Mouse (Mus musculus): Measurements from ENCODE around the gene Cntd1. TPM values are rescaled to one million over a fixed set of nuclear protein-coding genes. Genes with fewer than 3 reads are reported as not detected.
"Not testable (repeated sequence)": the region's sequence is repeated elsewhere in the genome, so short reads cannot be mapped to it uniquely, and the experiment has no call there.

Gene Cntd1
- total RNA-seq, 1 experiment from 2014 or later = 0.44 TPM

DNA sequence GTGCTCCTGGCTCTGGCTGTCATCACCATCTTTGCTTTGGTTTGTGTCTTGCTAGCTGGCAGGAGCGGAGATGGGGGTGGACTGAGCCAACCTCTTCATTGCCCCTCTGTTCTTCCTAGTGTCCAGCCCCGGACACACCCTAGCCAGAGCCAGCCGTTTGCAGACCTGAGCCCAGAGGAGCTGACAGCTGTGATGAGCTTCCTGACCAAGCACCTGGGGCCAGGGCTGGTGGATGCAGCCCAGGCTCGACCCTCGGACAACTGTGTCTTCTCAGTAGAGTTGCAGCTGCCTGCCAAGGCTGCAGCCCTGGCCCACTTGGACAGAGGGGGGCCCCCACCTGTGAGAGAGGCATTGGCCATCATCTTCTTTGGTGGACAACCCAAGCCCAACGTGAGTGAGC is 52.1 kb downstream of the Cntd1 start:
- not testable (repeated sequence) for DNase-seq

DNA sequence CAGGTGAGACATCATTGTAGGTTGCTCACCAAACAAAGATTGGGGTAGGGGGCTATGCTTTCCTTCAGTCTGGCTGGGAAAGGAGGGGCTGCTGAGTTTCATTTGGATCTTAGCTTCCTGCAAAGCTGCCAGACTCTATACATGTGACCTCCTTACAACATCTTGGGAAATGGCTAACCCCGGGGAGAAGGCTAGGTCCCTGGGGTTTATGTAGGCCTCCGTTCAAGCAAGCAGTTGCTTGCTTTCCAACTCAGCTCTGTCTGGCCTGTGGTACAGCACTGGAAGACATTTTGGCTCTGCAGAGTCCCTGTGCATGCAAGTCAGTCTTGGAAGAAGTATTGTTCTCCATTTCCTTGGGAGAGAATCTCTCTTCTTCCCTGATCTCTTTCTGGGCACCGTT is 53.7 kb downstream of the Cntd1 start:
- peak; percentile 62 for DNase-seq

DNA sequence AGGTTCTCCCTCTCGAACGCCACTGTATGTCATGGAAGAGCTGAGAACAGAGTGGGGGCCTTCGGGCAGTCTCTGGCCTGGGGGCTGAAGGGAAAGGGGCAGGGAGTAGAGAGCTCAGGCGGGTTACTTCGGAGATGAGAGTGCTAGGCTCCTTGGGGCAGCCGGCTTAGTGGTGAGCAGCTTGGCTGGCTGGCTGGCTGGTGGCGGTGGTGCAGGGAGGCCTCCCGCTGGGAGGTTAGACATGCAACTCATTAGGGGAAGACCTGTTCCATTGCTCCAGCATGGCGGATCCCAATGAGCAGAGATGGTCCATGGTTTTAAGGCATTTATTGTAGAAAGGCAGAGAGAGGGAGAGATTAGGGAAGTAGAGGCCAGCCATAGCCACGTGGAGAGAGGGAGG is 55.2 kb downstream of the Cntd1 start:
- no peak for DNase-seq

DNA sequence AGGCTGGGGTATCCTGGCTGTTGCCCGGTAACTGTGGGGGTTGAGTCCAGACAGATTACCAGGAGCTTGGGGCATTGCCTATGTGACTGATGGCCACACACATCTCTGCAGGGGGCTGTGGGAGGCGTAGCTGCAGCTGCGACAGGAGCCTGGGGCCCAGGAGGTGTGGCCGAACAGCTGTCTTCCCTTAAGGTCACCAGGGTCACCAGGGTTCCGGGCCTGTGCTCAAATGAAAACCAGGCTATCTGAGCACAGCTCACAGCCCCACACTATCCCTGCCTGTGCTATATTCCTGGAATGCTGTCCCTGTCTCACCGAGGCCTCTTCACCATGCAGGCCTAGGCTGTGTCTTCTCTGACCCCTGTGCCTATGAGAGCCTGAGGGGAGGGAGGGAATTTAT is 55.7 kb downstream of the Cntd1 start:
- no peak for DNase-seq

DNA sequence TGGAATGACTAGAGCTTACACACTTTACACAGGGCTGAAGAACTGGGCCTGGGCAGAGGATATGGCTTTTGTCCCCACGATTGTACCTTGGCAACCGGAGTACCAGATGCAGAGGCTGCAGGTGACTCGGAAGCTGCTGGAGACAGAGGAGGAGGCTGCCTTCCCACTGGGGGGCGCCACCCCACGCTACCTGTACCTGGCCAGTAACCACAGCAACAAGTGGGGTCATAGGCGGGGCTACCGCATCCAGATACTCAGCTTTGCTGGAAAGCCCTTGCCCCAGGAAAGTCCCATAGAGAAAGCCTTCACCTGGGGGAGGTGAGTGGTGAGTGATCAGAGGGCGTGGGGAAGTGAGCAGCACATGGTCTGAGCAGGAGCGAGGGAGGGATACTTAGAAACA is 56.9 kb downstream of the Cntd1 start:
- DNase-seq = no peak

DNA sequence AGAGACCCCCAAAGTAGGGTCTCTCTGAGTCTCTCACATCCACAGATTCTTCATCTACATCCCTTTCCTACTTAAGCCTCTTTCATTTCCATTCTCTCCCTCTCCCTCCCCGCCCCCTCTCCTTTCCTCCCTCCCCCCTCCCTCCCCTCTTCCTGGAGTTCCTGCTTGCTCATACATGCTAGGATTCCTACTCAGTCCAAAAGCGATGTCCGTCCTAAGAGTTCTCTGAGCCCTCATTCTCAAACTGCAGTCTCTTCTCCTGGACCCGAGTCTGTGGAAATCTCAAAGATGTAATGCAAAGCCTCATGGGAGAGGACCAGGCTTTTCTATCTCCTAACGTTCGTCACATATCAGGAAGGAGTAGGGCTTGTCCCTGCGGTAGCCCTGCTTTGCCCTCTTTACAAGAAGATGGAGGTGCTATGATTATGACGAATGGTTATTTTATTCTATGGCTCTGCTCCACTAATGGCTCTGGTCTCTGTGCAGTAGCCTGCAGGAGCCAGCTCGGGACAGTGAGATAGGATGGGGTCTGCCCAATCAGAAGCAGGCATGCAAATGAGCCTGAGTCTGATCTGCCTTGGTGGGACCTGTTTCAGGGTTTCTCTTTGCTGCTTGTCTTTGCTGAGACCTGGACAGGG is 59.4 kb downstream of the Cntd1 start:
- DNase-seq = peak; percentile 60

Other genes starting within 250 kb of the Cntd1 start
- gene Naglu, start 209.0 kb upstream of the Cntd1 start, total RNA-seq (2021) = 29.6 and 30.8 TPM in 2 replicates
- gene Hsd17b1, start 200.6 kb upstream of the Cntd1 start, total RNA-seq (2021) = 0.85 and 1.2 TPM in 2 replicates
- 87.7 and 97.6 TPM in 2 replicates for gene Coasy, start 196.4 kb upstream of the Cntd1 start, total RNA-seq (2021)
- gene Mlx, start 191.7 kb upstream of the Cntd1 start, total RNA-seq (2021) = 39.8 and 45.9 TPM in 2 replicates
- 6.6 and 8.8 TPM in 2 replicates for gene Psmc3ip, start 183.6 kb upstream of the Cntd1 start, total RNA-seq (2021)
- gene Retreg3, start 159.1 kb upstream of the Cntd1 start, total RNA-seq (2021) = 53.7 and 56.0 TPM in 2 replicates
- 45.9 and 48.6 TPM in 2 replicates for gene Tubg1, start 159.1 kb upstream of the Cntd1 start, total RNA-seq (2021)
- gene Tubg2, start 123.1 kb upstream of the Cntd1 start, total RNA-seq (2021) = 7.2 and 7.9 TPM in 2 replicates
- gene Cntnap1, start 108.5 kb upstream of the Cntd1 start, total RNA-seq (2021) = 10.9 and 13.5 TPM in 2 replicates
- gene Plekhh3, start 107.7 kb upstream of the Cntd1 start, total RNA-seq (2021) = 30.5 and 32.7 TPM in 2 replicates
- gene Ccr10, start 103.6 kb upstream of the Cntd1 start, total RNA-seq (2021) = 1.4 and 1.5 TPM in 2 replicates
- 28.8 and 37.7 TPM in 2 replicates for gene Ezh1, start 52.5 kb upstream of the Cntd1 start, total RNA-seq (2021)
- gene Ramp2, start 33.0 kb upstream of the Cntd1 start, total RNA-seq (2021) = 107 and 145 TPM in 2 replicates
- 116 and 120 TPM in 2 replicates for gene Vps25, start 25.3 kb upstream of the Cntd1 start, total RNA-seq (2021)
- gene Wnk4, start 18.4 kb upstream of the Cntd1 start, total RNA-seq (2021) = 3.4 and 3.6 TPM in 2 replicates
- gene Coa3, start 102 bp downstream of the Cntd1 start, total RNA-seq (2021) = 79.4 and 80.1 TPM in 2 replicates
- gene Becn1, start 23.3 kb downstream of the Cntd1 start, total RNA-seq (2021) = 135 and 147 TPM in 2 replicates
- gene Psme3, start 37.2 kb downstream of the Cntd1 start, total RNA-seq (2021) = 148 and 152 TPM in 2 replicates
- 7.3 and 10.2 TPM in 2 replicates for gene Aoc2, start 46.1 kb downstream of the Cntd1 start, total RNA-seq (2021)
- gene Aoc3, start 51.6 kb downstream of the Cntd1 start, total RNA-seq (2021) = 125 and 168 TPM in 2 replicates
- 8.4 and 26.4 TPM in 2 replicates for gene G6pc, start 88.5 kb downstream of the Cntd1 start, total RNA-seq (2021)
- gene Aarsd1, start 138.6 kb downstream of the Cntd1 start, total RNA-seq (2021) = 41.9 and 44.8 TPM in 2 replicates
- 3.9 and 6.0 TPM in 2 replicates for gene Gm27029, start 145.8 kb downstream of the Cntd1 start, total RNA-seq (2021)
- 19.6 and 20.9 TPM in 2 replicates for gene Rundc1, start 146.1 kb downstream of the Cntd1 start, total RNA-seq (2021)
- gene Ptges3l, start 146.3 kb downstream of the Cntd1 start, total RNA-seq (2021) = 3.2 and 5.3 TPM in 2 replicates
- 98.3 and 102 TPM in 2 replicates for gene Rpl27, start 163.3 kb downstream of the Cntd1 start, total RNA-seq (2021)
- 29.0 and 29.6 TPM in 2 replicates for gene Ifi35, start 169.4 kb downstream of the Cntd1 start, total RNA-seq (2021)
- 8.9 and 9.6 TPM in 2 replicates for gene Rnd2, start 186.0 kb downstream of the Cntd1 start, total RNA-seq (2021)
- gene Vat1, start 187.2 kb downstream of the Cntd1 start, total RNA-seq (2021) = 74.7 and 95.1 TPM in 2 replicates